Mouse (Mus musculus) kidney, postnatal 36 days (tissue): ENCODE data around the gene Olfr1344.

ENCODE experiments used
- DNase-seq, 2 experiments: peaks; one replicate each; pipeline ENCODE4 v3.0.0; 2021 to 2022; ENCODE audit warnings: mixed read lengths in 2 of 2

The Olfr1344 gene

GRCm38 (mm10) chr7:6438388-6438787 is at the start of gene Olfr1344:
Gene Olfr1344, plus strand, starts transcription at chr7:6438688.
- no peak for DNase-seq

GRCm38 (mm10) chr7:6388971-6389370 is 49.5 kb upstream of the Olfr1344 start:
- no peak for DNase-seq

- no peak for DNase-seq
Measured at GRCm38 (mm10) chr7:6389449-6389848, 49.0 kb upstream of the Olfr1344 start.

- DNase-seq = peak; percentile 31 to 61
Measured at GRCm38 (mm10) chr7:6397996-6398975, 40.2 kb upstream of the Olfr1344 start, which contains the start of gene Smim17. Gene Smim17, plus strand, starts transcription at chr7:6398715.

- peak; percentile 96 to 99 for DNase-seq
Measured at GRCm38 (mm10) chr7:6410043-6410442, 28.4 kb upstream of the Olfr1344 start, which contains the start of gene Gm20715. Gene Gm20715, plus strand, starts transcription at chr7:6410277.

- DNase-seq = no peak
Measured at GRCm38 (mm10) chr7:6414626-6415441, 23.7 kb upstream of the Olfr1344 start.

GRCm38 (mm10) chr7:6415442-6415787 is 23.1 kb upstream of the Olfr1344 start:
- DNase-seq = no peak

GRCm38 (mm10) chr7:6419894-6420293 is 18.6 kb upstream of the Olfr1344 start:
- DNase-seq = no peak

GRCm38 (mm10) chr7:6429381-6429780 is 9.1 kb upstream of the Olfr1344 start:
- DNase-seq = no peak

- peak; percentile 24 to 68 for DNase-seq
Measured at GRCm38 (mm10) chr7:6430342-6430741, 8.1 kb upstream of the Olfr1344 start.

- DNase-seq = peak in 1 of 2 experiments; percentile 0
Measured at GRCm38 (mm10) chr7:6441173-6441572, 2.7 kb downstream of the Olfr1344 start.

- DNase-seq = no peak
Measured at GRCm38 (mm10) chr7:6447771-6448170, 9.3 kb downstream of the Olfr1344 start.

GRCm38 (mm10) chr7:6455868-6456267 is 17.4 kb downstream of the Olfr1344 start, which contains the start of gene Olfr1336:
Gene Olfr1336, plus strand, starts transcription at chr7:6456168.
- DNase-seq = no peak

GRCm38 (mm10) chr7:6456399-6456798 is 17.9 kb downstream of the Olfr1344 start:
- DNase-seq = peak in 1 of 2 experiments; percentile 24

- DNase-seq = no peak
Measured at GRCm38 (mm10) chr7:6466951-6467350, 28.5 kb downstream of the Olfr1344 start, which contains the start of gene Olfr1346. Gene Olfr1346, plus strand, starts transcription at chr7:6467101.

GRCm38 (mm10) chr7:6477633-6478032 is 39.1 kb downstream of the Olfr1344 start:
- DNase-seq = peak; percentile 69

GRCm38 (mm10) chr7:6486841-6487240 is 48.4 kb downstream of the Olfr1344 start, which contains the start of gene Olfr5:
Gene Olfr5, minus strand, starts transcription at chr7:6486941.
- DNase-seq = no peak
